Mouse (Mus musculus) MEL (cell line): ENCODE data around the gene Srebf1. TPM values are rescaled to one million over a fixed set of nuclear protein-coding genes. Genes with fewer than 3 reads are reported as not detected.

Experiments
- DNase-seq: peaks from one replicate; pipeline ENCODE4 v3.0.0; 2011; ENCODE audit warnings: low read depth, low spot score
- H3K27ac ChIP-seq: 2 replicates; pipeline ENCODE4 v1.5.1; 2012; ENCODE audit warnings: low read depth, mild to moderate bottlenecking, control low read depth, low read length, moderate library complexity; ENCODE audit not compliant: control insufficient read depth
- H3K27me3 ChIP-seq, 2 experiments: fragments of 150-350 bp in 1 of 2; sonication (generic) in 1 of 2; 2 replicates each; pipeline ENCODE4 v1.6.1; 2012; ENCODE audit warnings: low read length in 2 of 2, mild to moderate bottlenecking in 2 of 2, improper control_type of control experiment in 1 of 2, moderate library complexity in 1 of 2; ENCODE audit not compliant: insufficient read depth in 2 of 2, control insufficient read depth in 1 of 2
- H3K36me3 ChIP-seq, 2 experiments: 2 replicates each; pipeline ENCODE4 v1.6.1; 2012 to 2014; ENCODE audit warnings: low read length in 2 of 2, improper control_type of control experiment in 1 of 2, inconsistent platforms in 1 of 2, mild to moderate bottlenecking in 1 of 2; ENCODE audit not compliant: insufficient read depth in 2 of 2, control insufficient read depth in 1 of 2
- H3K4me1 ChIP-seq, 2 experiments: fragments of 150-350 bp in 1 of 2; sonication (generic) in 1 of 2; 2 replicates each; pipeline ENCODE4 v1.6.1; 2012; ENCODE audit warnings: low read length in 2 of 2, improper control_type of control experiment in 1 of 2, mild to moderate bottlenecking in 1 of 2; ENCODE audit not compliant: insufficient read depth in 2 of 2, control insufficient read depth in 1 of 2
- H3K4me3 ChIP-seq, 2 experiments: fragments of 150-350 bp in 1 of 2; sonication (generic) in 1 of 2; 2 replicates each; pipeline ENCODE4 v1.5.1; 2012; ENCODE audit warnings: low read depth in 2 of 2, low read length in 2 of 2, mild to moderate bottlenecking in 2 of 2, moderate library complexity in 2 of 2, control low read depth in 1 of 2, improper control_type of control experiment in 1 of 2; ENCODE audit not compliant: control insufficient read depth in 1 of 2, insufficient read depth in 1 of 2
- H3K79me2 ChIP-seq: 2 replicates; pipeline ENCODE4 v1.6.1; 2012; ENCODE audit warnings: mild to moderate bottlenecking, low read length, moderate library complexity; ENCODE audit not compliant: control insufficient read depth, poor library complexity, insufficient read depth
- H3K9ac ChIP-seq: 2 replicates; pipeline ENCODE4 v1.6.1; 2012; ENCODE audit warnings: low read depth, mild to moderate bottlenecking, control low read depth, low read length, moderate library complexity; ENCODE audit not compliant: control insufficient read depth, poor library complexity, severe bottlenecking
- H3K9me3 ChIP-seq: fragments of 150-350 bp; sonication (generic); replicated peaks from 2 replicates; pipeline ENCODE4 v1.6.1; 2012; ENCODE audit warnings: mild to moderate bottlenecking, low read length, improper control_type of control experiment, moderate library complexity; ENCODE audit not compliant: insufficient read depth
- BHLHE40 ChIP-seq: IDR thresholded peaks from 2 replicates; pipeline ENCODE4 v1.6.1; 2012; ENCODE audit warnings: low read depth, mild to moderate bottlenecking, inconsistent platforms, low read length, improper control_type of control experiment, borderline replicate concordance
- CHD2 ChIP-seq: IDR thresholded peaks from 2 replicates; pipeline ENCODE4 v1.6.1; 2011; ENCODE audit warnings: low read length, improper control_type of control experiment
- CTCF ChIP-seq, 3 experiments: IDR thresholded peaks in 2 of 3; conservative IDR thresholded peaks in 1 of 3; 2 replicates each; pipeline ENCODE4 v1.5.1; 2011 to 2012; ENCODE audit warnings: low read length in 3 of 3, low read depth in 2 of 3, mild to moderate bottlenecking in 2 of 3, improper control_type of control experiment in 1 of 3, inconsistent platforms in 1 of 3, mixed read lengths in 1 of 3, moderate library complexity in 1 of 3; ENCODE audit not compliant: control insufficient read depth in 1 of 3, insufficient read depth in 1 of 3, poor library complexity in 1 of 3, severe bottlenecking in 1 of 3
- E2F4 ChIP-seq: IDR thresholded peaks from 2 replicates; pipeline ENCODE4 v1.6.1; 2011; ENCODE audit warnings: low read depth, low read length, improper control_type of control experiment, borderline replicate concordance
- ELF1 ChIP-seq: IDR thresholded peaks from 2 replicates; pipeline ENCODE4 v1.6.1; 2014; ENCODE audit warnings: low read depth, mild to moderate bottlenecking, inconsistent platforms, low read length, improper control_type of control experiment, moderate library complexity
- EP300 ChIP-seq, 2 experiments: IDR thresholded peaks; 2 replicates each; pipeline ENCODE4 v1.6.1; 2011; ENCODE audit warnings: improper control_type of control experiment in 2 of 2, low read length in 2 of 2, low read depth in 1 of 2, mild to moderate bottlenecking in 1 of 2
- ETS1 ChIP-seq: IDR thresholded peaks from 2 replicates; pipeline ENCODE4 v1.6.1; 2012; ENCODE audit warnings: low read depth, mild to moderate bottlenecking, inconsistent platforms, low read length, improper control_type of control experiment, moderate library complexity
- GABPA ChIP-seq: IDR thresholded peaks from 2 replicates; pipeline ENCODE4 v1.6.1; 2012; ENCODE audit warnings: low read depth, mild to moderate bottlenecking, inconsistent platforms, low read length, improper control_type of control experiment, moderate library complexity
- GATA1 ChIP-seq: IDR thresholded peaks from 2 replicates; pipeline ENCODE4 v1.6.1; 2011; ENCODE audit warnings: low read depth, low read length, improper control_type of control experiment
- HCFC1 ChIP-seq: IDR thresholded peaks from 2 replicates; pipeline ENCODE4 v1.6.1; 2012; ENCODE audit warnings: low read depth, mild to moderate bottlenecking, inconsistent platforms, low read length, improper control_type of control experiment, moderate library complexity
- JUND ChIP-seq: IDR thresholded peaks from 2 replicates; pipeline ENCODE4 v1.6.1; 2011; ENCODE audit warnings: low read depth, mild to moderate bottlenecking, improper control_type of control experiment, low read length
- KAT2A ChIP-seq: conservative IDR thresholded peaks from 2 replicates; pipeline ENCODE4 v1.6.1; 2012; ENCODE audit warnings: low read depth, low read length, improper control_type of control experiment, inconsistent platforms
- MAFK ChIP-seq: IDR thresholded peaks from 2 replicates; pipeline ENCODE4 v1.6.1; 2011; ENCODE audit warnings: low read depth, mild to moderate bottlenecking, low read length, improper control_type of control experiment, borderline replicate concordance
- MAZ ChIP-seq: IDR thresholded peaks from 2 replicates; pipeline ENCODE4 v1.6.1; 2012; ENCODE audit warnings: low read depth, mild to moderate bottlenecking, inconsistent platforms, low read length, improper control_type of control experiment
- NELFE ChIP-seq: IDR thresholded peaks from 2 replicates; pipeline ENCODE4 v1.6.1; 2011; ENCODE audit warnings: low read depth, low read length, improper control_type of control experiment
- NRF1 ChIP-seq: IDR thresholded peaks from 2 replicates; pipeline ENCODE4 v1.6.1; 2014; ENCODE audit warnings: low read depth, mild to moderate bottlenecking, inconsistent platforms, low read length, improper control_type of control experiment, moderate library complexity; ENCODE audit not compliant: poor library complexity, insufficient read depth, severe bottlenecking
- POLR2AphosphoS5 ChIP-seq: IDR thresholded peaks from 2 replicates; pipeline ENCODE4 v1.6.1; 2012; ENCODE audit warnings: low read depth, borderline replicate concordance, mild to moderate bottlenecking, inconsistent platforms, low read length, moderate library complexity, mixed read lengths
- RAD21 ChIP-seq: IDR thresholded peaks from 2 replicates; pipeline ENCODE4 v1.6.1; 2011; ENCODE audit warnings: mild to moderate bottlenecking, low read depth, low read length, improper control_type of control experiment
- RCOR1 ChIP-seq: IDR thresholded peaks from 2 replicates; pipeline ENCODE4 v1.6.1; 2012; ENCODE audit warnings: low read depth, mild to moderate bottlenecking, inconsistent platforms, low read length, improper control_type of control experiment
- SIN3A ChIP-seq: IDR thresholded peaks from 2 replicates; pipeline ENCODE4 v1.6.1; 2012; ENCODE audit warnings: low read length, improper control_type of control experiment, inconsistent platforms
- SMC3 ChIP-seq: IDR thresholded peaks from 2 replicates; pipeline ENCODE4 v1.6.1; 2011; ENCODE audit warnings: low read depth, low read length, improper control_type of control experiment
- TAL1 ChIP-seq: IDR thresholded peaks from 2 replicates; pipeline ENCODE4 v1.6.1; 2012; ENCODE audit warnings: mild to moderate bottlenecking, inconsistent platforms, low read length, moderate library complexity, mixed read lengths
- TBP ChIP-seq: IDR thresholded peaks from 2 replicates; pipeline ENCODE4 v1.8.0; 2011; ENCODE audit warnings: low read depth, low read length, improper control_type of control experiment
- TCF12 ChIP-seq: IDR thresholded peaks from 2 replicates; pipeline ENCODE4 v1.6.1; 2014; ENCODE audit warnings: low read depth, mild to moderate bottlenecking, inconsistent platforms, low read length, improper control_type of control experiment, moderate library complexity
- UBTF ChIP-seq: IDR thresholded peaks from 2 replicates; pipeline ENCODE4 v1.6.1; 2012; ENCODE audit warnings: low read depth, mild to moderate bottlenecking, inconsistent platforms, low read length, improper control_type of control experiment, moderate library complexity, borderline replicate concordance; ENCODE audit not compliant: insufficient read depth
- USF1 ChIP-seq: IDR thresholded peaks from 2 replicates; pipeline ENCODE4 v1.6.1; 2014; ENCODE audit warnings: low read depth, mild to moderate bottlenecking, inconsistent platforms, low read length, improper control_type of control experiment, moderate library complexity
- USF2 ChIP-seq, 2 experiments: IDR thresholded peaks; 2 replicates each; pipeline ENCODE4 v1.6.1; 2011 to 2012; ENCODE audit warnings: improper control_type of control experiment in 2 of 2, low read length in 2 of 2, borderline replicate concordance in 1 of 2, inconsistent platforms in 1 of 2, low read depth in 1 of 2, mild to moderate bottlenecking in 1 of 2; ENCODE audit not compliant: insufficient read depth in 1 of 2
- ZC3H11A ChIP-seq: IDR thresholded peaks from 2 replicates; pipeline ENCODE4 v1.6.1; 2012; ENCODE audit warnings: low read depth, mild to moderate bottlenecking, inconsistent platforms, low read length, improper control_type of control experiment
- ZKSCAN1 ChIP-seq: IDR thresholded peaks from 2 replicates; pipeline ENCODE4 v1.6.1; 2012; ENCODE audit warnings: low read depth, mild to moderate bottlenecking, inconsistent platforms, low read length, improper control_type of control experiment, moderate library complexity
- ZNF384 ChIP-seq: IDR thresholded peaks from 2 replicates; pipeline ENCODE4 v1.6.1; 2012; ENCODE audit warnings: low read depth, mild to moderate bottlenecking, inconsistent platforms, low read length, improper control_type of control experiment
- polyA plus RNA-seq, 2 experiments: library from polyadenylated mRNA; stranded (reverse) in 1 of 2; unstranded in 1 of 2; fragments of >175 nt in 1 of 2; fragments of >200 nt in 1 of 2; gene quantifications; 2 replicates each; pipeline versions ENCODE4 v1.2.1 to v1.2.4; 2012; ENCODE audit warnings: low replicate concordance in 2 of 2, low read depth in 1 of 2; ENCODE audit not compliant: insufficient read length in 2 of 2, insufficient read depth in 1 of 2, missing spikeins in 1 of 2
- total RNA-seq: library from RNA; depleted of rRNA; stranded (reverse); fragments of 300-350 nt; gene quantifications from 2 replicates; pipeline ENCODE4 v1.2.3, GENCODE M21; 2012

Gene Srebf1
- total and polyA plus RNA-seq, 3 experiments = 241 to 288 TPM; not detected in 1

DNA sequence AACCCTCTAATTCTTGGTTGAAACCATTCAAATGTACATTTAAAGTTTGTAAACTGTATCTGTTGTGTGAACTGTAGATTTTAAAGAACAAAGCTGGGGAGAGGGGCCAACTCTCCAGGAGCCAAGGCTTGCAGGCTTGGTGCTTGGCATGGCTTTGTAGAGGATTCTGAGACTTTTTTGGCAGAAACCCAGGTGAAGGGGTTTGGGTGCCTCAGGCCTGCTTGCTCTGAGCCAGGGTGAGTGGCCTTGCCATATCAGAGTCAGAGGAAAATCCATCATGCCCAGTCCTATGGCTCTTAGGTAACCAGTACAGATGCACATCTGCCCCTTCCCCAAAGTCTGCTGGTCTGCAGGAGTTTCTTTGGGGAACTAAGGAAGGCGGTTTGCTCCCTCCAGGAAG, 3.5 kb upstream of the Srebf1 start:
- peaks cover 4 to 23% of the 10 kb centered on the region in 2 experiments for H3K4me1 ChIP-seq
- no peak overlapping the region for H3K27ac ChIP-seq
- DNase-seq = no peak
- no peaks in the 10 kb centered on the region for H3K27me3 ChIP-seq
- peaks cover 0 to 14% of the 10 kb centered on the region in 2 experiments; a peak in 2 of 4 replicates for H3K36me3 ChIP-seq
- no peak overlapping the region for H3K4me3 ChIP-seq
- TF ChIP-seq SIN3A (no peak), NRF1 (no peak), EP300 (IDR thresholded peaks at IDR 0.05; ENCODE audit: low read depth in 1 of 2, low read length in 2 of 2) (no peak), CTCF (IDR thresholded peaks at IDR 0.05 in 2 of 3, conservative IDR thresholded peaks at IDR 0.05 in 1 of 3; ENCODE audit: control insufficient read depth in 1 of 3, insufficient read depth in 1 of 3, low read depth in 2 of 3, low read length in 3 of 3, poor library complexity in 1 of 3, severe bottlenecking in 1 of 3) (no peak), ETS1 (no peak), USF2 (IDR thresholded peaks at IDR 0.05; ENCODE audit: borderline replicate concordance in 1 of 2, insufficient read depth in 1 of 2, low read depth in 1 of 2, low read length in 2 of 2) (no peak), USF1 (no peak), NELFE (no peak), MAFK (no peak), BHLHE40 (no peak), UBTF (no peak), KAT2A (no peak), TBP (no peak), E2F4 (no peak), GATA1 (no peak), ZNF384 (no peak), GABPA (no peak), TAL1 (no peak), ZC3H11A (no peak)
- TF ChIP-seq, all 39 proteins: peak for 0
- H3K79me2 ChIP-seq = no peaks in the 10 kb centered on the region; the same call in 1 of the 2 replicates
- H3K9ac ChIP-seq = no peak overlapping the region
- no peaks in the 10 kb centered on the region for H3K9me3 ChIP-seq

DNA sequence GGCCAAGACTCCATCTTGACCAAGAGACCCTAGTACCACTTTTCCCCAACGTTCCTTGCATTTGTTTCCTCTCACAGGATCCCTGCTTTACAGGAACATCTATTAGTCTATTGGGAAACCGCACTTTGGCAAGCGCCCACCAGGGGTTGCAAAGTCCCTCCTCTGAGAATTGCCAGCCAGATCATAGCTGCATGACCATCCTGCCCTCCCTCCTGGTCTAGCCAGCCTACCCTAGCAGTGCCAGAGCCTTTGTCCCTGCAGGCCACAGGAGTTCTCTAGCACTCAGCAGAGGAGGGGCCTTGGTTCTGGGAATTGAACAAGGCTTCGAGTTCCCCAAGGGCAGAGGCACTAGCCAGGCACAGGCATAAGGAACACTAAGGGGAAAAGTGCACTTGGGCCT, 2.3 kb upstream of the Srebf1 start:
- no peak overlapping the region for H3K4me3 ChIP-seq
- H3K79me2 ChIP-seq = peaks cover 7% of the 10 kb centered on the region
- no peak overlapping the region for H3K9ac ChIP-seq
- DNase-seq = peak; percentile 50
- peaks cover 0 to 15% of the 10 kb centered on the region in 2 experiments; a peak in 2 of 4 replicates for H3K36me3 ChIP-seq
- H3K4me1 ChIP-seq = peaks cover 4 to 27% of the 10 kb centered on the region in 2 experiments
- H3K27ac ChIP-seq = no peak overlapping the region
- no peaks in the 10 kb centered on the region for H3K9me3 ChIP-seq
- H3K27me3 ChIP-seq = no peaks in the 10 kb centered on the region
- no peak for TF ChIP-seq JUND
- TF ChIP-seq NELFE = no peak
- TF ChIP-seq POLR2AphosphoS5 = no peak
- no peak for TF ChIP-seq CHD2
- TF ChIP-seq RCOR1 = no peak
- no peak for TF ChIP-seq TBP
- TF ChIP-seq ZNF384 = no peak
- no peak for TF ChIP-seq ZKSCAN1
- peak; percentile 32 for TF ChIP-seq SMC3
- no peak for TF ChIP-seq TAL1
- TF ChIP-seq E2F4 = no peak
- no peak for TF ChIP-seq SIN3A
- peak; percentile 37 to 39 (median 38) for TF ChIP-seq CTCF (IDR thresholded peaks at IDR 0.05 in 2 of 3, conservative IDR thresholded peaks at IDR 0.05 in 1 of 3; ENCODE audit: control insufficient read depth in 1 of 3, insufficient read depth in 1 of 3, low read depth in 2 of 3, low read length in 3 of 3, poor library complexity in 1 of 3, severe bottlenecking in 1 of 3)
- TF ChIP-seq TCF12 = no peak
- TF ChIP-seq RAD21 = peak; percentile 21
- no peak for TF ChIP-seq USF2 (IDR thresholded peaks at IDR 0.05; ENCODE audit: borderline replicate concordance in 1 of 2, insufficient read depth in 1 of 2, low read depth in 1 of 2, low read length in 2 of 2)
- no peak for TF ChIP-seq HCFC1
- TF ChIP-seq ELF1 = no peak
- no peak for TF ChIP-seq KAT2A
- no peak for TF ChIP-seq MAZ
